Mouse (Mus musculus): ENCODE measurements at regions not wholly inside any gene's neighbourhood (a gene's known extent, or its start where the extent isn't known, plus 50 kb on each side); places are given as distances from the start of the nearest gene placed in this dataset.
A peak's percentile ranks its signal among the peaks of the same experiment; 100 is the strongest.

- Histone ChIP-seq H3K4me2 (no peak overlapping the region), H3K9ac (no peak overlapping the region), H3K27me3 (no peaks in the 10 kb centered on the region), H3K9me3 (no peaks in the 10 kb centered on the region), H3K36me3 (no peaks in the 10 kb centered on the region), H3K4me3 (no peak overlapping the region), H3K4me1 (replicated peaks) (peaks cover 5% of the 10 kb centered on the region; the same call in 1 of the 2 replicates), H3K27ac (replicated peaks) (no peak overlapping the region)
- WGBS, result 18% methylated on average over 2 of the region's 2 CpGs
- no peak for ATAC-seq (ENCODE audit: low read depth)
Observed at GRCm38 (mm10) chr10:8095924-8096323, 139.9 kb upstream of the Tab2 start.

GRCm38 (mm10) chr10:8095206-8095605 lies 139.2 kb upstream of the Tab2 start:
- Histone ChIP-seq H3K4me3 (no peak overlapping the region), H3K4me2 (no peak overlapping the region), H3K9ac (no peak overlapping the region), H3K36me3 (no peaks in the 10 kb centered on the region), H3K4me1 (replicated peaks) (peaks cover 5% of the 10 kb centered on the region; the same call in 1 of the 2 replicates), H3K27ac (replicated peaks) (no peak overlapping the region), H3K27me3 (no peaks in the 10 kb centered on the region), H3K9me3 (no peaks in the 10 kb centered on the region)
- ATAC-seq (ENCODE audit: low read depth), result no peak
- WGBS, result 87% methylated on average over 3 of the region's 3 CpGs

- 58% methylated on average over 8 of the region's 8 CpGs for WGBS
- no peak for ATAC-seq (ENCODE audit: low read depth)
- Histone ChIP-seq H3K4me2 (no peak overlapping the region), H3K36me3 (no peaks in the 10 kb centered on the region), H3K9me3 (no peaks in the 10 kb centered on the region), H3K4me3 (no peak overlapping the region), H3K27me3 (no peaks in the 10 kb centered on the region), H3K27ac (replicated peaks) (no peak overlapping the region; the same call in 1 of the 2 replicates), H3K4me1 (replicated peaks) (peaks cover 14% of the 10 kb centered on the region; the same call in 1 of the 2 replicates), H3K9ac (0 out of 2 replicates have a peak overlapping the region, but pooled peaks have one; percentile 8)
Observed at GRCm38 (mm10) chr10:8091871-8092552, 136.0 kb upstream of the Tab2 start.

GRCm38 (mm10) chr10:8089296-8089695 lies 133.3 kb upstream of the Tab2 start:
- Histone ChIP-seq H3K27ac (replicated peaks) (no peak overlapping the region; the same call in 1 of the 2 replicates), H3K9me3 (no peaks in the 10 kb centered on the region), H3K4me2 (0 out of 2 replicates have a peak overlapping the region, but pooled peaks have one; percentile 14), H3K4me1 (replicated peaks) (peaks cover 14% of the 10 kb centered on the region; the same call in 1 of the 2 replicates), H3K27me3 (no peaks in the 10 kb centered on the region), H3K9ac (no peak overlapping the region), H3K36me3 (no peaks in the 10 kb centered on the region), H3K4me3 (no peak overlapping the region)
- 7% methylated on average over 9 of the region's 9 CpGs for WGBS
- peak; percentile 61 for ATAC-seq (ENCODE audit: low read depth)

- no peak overlapping the region for H3K27ac ChIP-seq (replicated peaks)
- no peaks in the 10 kb centered on the region for H3K36me3 ChIP-seq
- H3K27me3 ChIP-seq, result no peaks in the 10 kb centered on the region
- H3K4me2 ChIP-seq, result no peak overlapping the region
- H3K4me1 ChIP-seq (replicated peaks), result peaks cover 14% of the 10 kb centered on the region; the same call in 1 of the 2 replicates
- no peaks in the 10 kb centered on the region for H3K9me3 ChIP-seq
- 85% methylated on average over 3 of the region's 3 CpGs for WGBS
- no peak overlapping the region for H3K4me3 ChIP-seq
- ATAC-seq (ENCODE audit: low read depth), result no peak
- H3K9ac ChIP-seq, result no peak overlapping the region
Observed at GRCm38 (mm10) chr10:8088737-8089136, 132.7 kb upstream of the Tab2 start.

- WGBS, result 96% methylated on average over 3 of the region's 3 CpGs
- H3K27ac ChIP-seq (replicated peaks), result no peak overlapping the region
- H3K4me3 ChIP-seq, result no peak overlapping the region
- no peaks in the 10 kb centered on the region for H3K9me3 ChIP-seq
- H3K36me3 ChIP-seq, result no peaks in the 10 kb centered on the region
- peaks cover 14% of the 10 kb centered on the region; the same call in 1 of the 2 replicates for H3K4me1 ChIP-seq (replicated peaks)
- ATAC-seq (ENCODE audit: low read depth), result no peak
- no peak overlapping the region for H3K9ac ChIP-seq
- H3K4me2 ChIP-seq, result no peak overlapping the region
- no peaks in the 10 kb centered on the region for H3K27me3 ChIP-seq
Observed at GRCm38 (mm10) chr10:8088321-8088720, 132.3 kb upstream of the Tab2 start.

- no peak overlapping the region for H3K27ac ChIP-seq (replicated peaks)
- no peaks in the 10 kb centered on the region for H3K9me3 ChIP-seq
- no peak overlapping the region for H3K4me2 ChIP-seq
- peaks cover 13% of the 10 kb centered on the region; the same call in 1 of the 2 replicates for H3K4me1 ChIP-seq (replicated peaks)
- no peak overlapping the region for H3K9ac ChIP-seq
- WGBS, result 76% methylated on average over 2 of the region's 2 CpGs
- no peaks in the 10 kb centered on the region for H3K36me3 ChIP-seq
- no peak overlapping the region for H3K4me3 ChIP-seq
- no peak for ATAC-seq (ENCODE audit: low read depth)
- no peaks in the 10 kb centered on the region for H3K27me3 ChIP-seq
Observed at GRCm38 (mm10) chr10:8087106-8087505, 131.1 kb upstream of the Tab2 start.

- no peak for ATAC-seq (ENCODE audit: low read depth)
- Histone ChIP-seq H3K36me3 (no peaks in the 10 kb centered on the region), H3K27me3 (no peaks in the 10 kb centered on the region), H3K4me2 (no peak overlapping the region), H3K9me3 (no peaks in the 10 kb centered on the region), H3K4me3 (no peak overlapping the region), H3K4me1 (replicated peaks) (peaks cover 9% of the 10 kb centered on the region; the same call in 1 of the 2 replicates), H3K27ac (replicated peaks) (no peak overlapping the region), H3K9ac (no peak overlapping the region)
- WGBS, result 85% methylated on average over 4 of the region's 4 CpGs
Observed at GRCm38 (mm10) chr10:8086442-8086841, 130.4 kb upstream of the Tab2 start.

- Histone ChIP-seq H3K4me1 (replicated peaks) (no peaks in the 10 kb centered on the region), H3K27ac (replicated peaks) (no peak overlapping the region), H3K36me3 (no peaks in the 10 kb centered on the region), H3K27me3 (no peaks in the 10 kb centered on the region), H3K4me2 (no peak overlapping the region), H3K4me3 (no peak overlapping the region), H3K9ac (no peak overlapping the region), H3K9me3 (no peaks in the 10 kb centered on the region)
- ATAC-seq (ENCODE audit: low read depth), result no peak
- WGBS, result 81% methylated on average over 8 of the region's 8 CpGs
Observed at GRCm38 (mm10) chr10:8077904-8078811, 122.1 kb upstream of the Tab2 start.

- ATAC-seq (ENCODE audit: low read depth), result no peak
- WGBS, result 81% methylated on average over 1 of the region's 1 CpGs
Observed at GRCm38 (mm10) chr10:8072463-8072862, 116.4 kb upstream of the Tab2 start.

GRCm38 (mm10) chr10:8071858-8072257 lies 115.8 kb upstream of the Tab2 start:
- WGBS, result 71% methylated on average over 3 of the region's 3 CpGs
- no peaks in the 10 kb centered on the region for H3K27me3 ChIP-seq
- no peaks in the 10 kb centered on the region for H3K4me1 ChIP-seq (replicated peaks)
- H3K27ac ChIP-seq (replicated peaks), result no peak overlapping the region
- H3K36me3 ChIP-seq, result no peaks in the 10 kb centered on the region
- no peak overlapping the region for H3K9ac ChIP-seq
- H3K9me3 ChIP-seq, result no peaks in the 10 kb centered on the region
- ATAC-seq (ENCODE audit: low read depth), result no peak
- H3K4me3 ChIP-seq, result no peak overlapping the region
- H3K4me2 ChIP-seq, result no peak overlapping the region

More at GRCm38 (mm10) chr10:8072463-8072862, 116.4 kb upstream of the Tab2 start:
- Histone ChIP-seq H3K36me3 (no peaks in the 10 kb centered on the region), H3K4me3 (no peak overlapping the region), H3K27me3 (no peaks in the 10 kb centered on the region), H3K9ac (no peak overlapping the region), H3K27ac (replicated peaks) (no peak overlapping the region), H3K4me2 (no peak overlapping the region), H3K4me1 (replicated peaks) (no peaks in the 10 kb centered on the region), H3K9me3 (no peaks in the 10 kb centered on the region)

- H3K9me3 ChIP-seq, result no peaks in the 10 kb centered on the region
- no peak overlapping the region for H3K9ac ChIP-seq
- no peaks in the 10 kb centered on the region for H3K4me1 ChIP-seq (replicated peaks)
- 60% methylated on average over 2 of the region's 2 CpGs for WGBS
- H3K27ac ChIP-seq (replicated peaks), result no peak overlapping the region
- no peak for ATAC-seq (ENCODE audit: low read depth)
- no peaks in the 10 kb centered on the region for H3K36me3 ChIP-seq
- H3K27me3 ChIP-seq, result no peaks in the 10 kb centered on the region
- H3K4me2 ChIP-seq, result no peak overlapping the region
- no peak overlapping the region for H3K4me3 ChIP-seq
Observed at GRCm38 (mm10) chr10:8070472-8070871, 114.4 kb upstream of the Tab2 start.
